Mouse (Mus musculus) cerebellum, adult 2 months (tissue): ENCODE data around the gene Lrit2.

Experiments
- CTCF ChIP-seq: fragments of 200-500 bp; IDR thresholded peaks from 2 replicates; pipeline ENCODE4 v1.5.1; 2011; ENCODE audit warnings: low read depth, mild to moderate bottlenecking, control low read depth, low read length, moderate library complexity, borderline replicate concordance; ENCODE audit not compliant: insufficient read depth
- POLR2A ChIP-seq: fragments of 200-500 bp; IDR thresholded peaks from 2 replicates; pipeline ENCODE4 v1.6.1; 2011; ENCODE audit warnings: low read length, control low read depth, borderline replicate concordance; ENCODE audit not compliant: insufficient read depth

- TF ChIP-seq CTCF (no peak), POLR2A (no peak)
Measured at GRCm38 (mm10) chr14:37109975-37110374, 42.2 kb downstream of the Lrit2 start.
